Mouse (Mus musculus) mesoderm, embryonic 11.5 days (tissue): ENCODE measurements around the gene Chpf2.
A peak's percentile ranks its signal among the peaks of the same experiment; 100 is the strongest.
"Not testable (repeated sequence)": the region's sequence is repeated elsewhere in the genome, so short reads cannot be mapped to it uniquely, and the experiment has no call there.

ENCODE experiments used
- DNase-seq: peaks from one replicate; pipeline ENCODE4 v3.0.0-alpha.2; 2012; ENCODE audit warnings: low read depth, low spot score

Gene Chpf2

DNA sequence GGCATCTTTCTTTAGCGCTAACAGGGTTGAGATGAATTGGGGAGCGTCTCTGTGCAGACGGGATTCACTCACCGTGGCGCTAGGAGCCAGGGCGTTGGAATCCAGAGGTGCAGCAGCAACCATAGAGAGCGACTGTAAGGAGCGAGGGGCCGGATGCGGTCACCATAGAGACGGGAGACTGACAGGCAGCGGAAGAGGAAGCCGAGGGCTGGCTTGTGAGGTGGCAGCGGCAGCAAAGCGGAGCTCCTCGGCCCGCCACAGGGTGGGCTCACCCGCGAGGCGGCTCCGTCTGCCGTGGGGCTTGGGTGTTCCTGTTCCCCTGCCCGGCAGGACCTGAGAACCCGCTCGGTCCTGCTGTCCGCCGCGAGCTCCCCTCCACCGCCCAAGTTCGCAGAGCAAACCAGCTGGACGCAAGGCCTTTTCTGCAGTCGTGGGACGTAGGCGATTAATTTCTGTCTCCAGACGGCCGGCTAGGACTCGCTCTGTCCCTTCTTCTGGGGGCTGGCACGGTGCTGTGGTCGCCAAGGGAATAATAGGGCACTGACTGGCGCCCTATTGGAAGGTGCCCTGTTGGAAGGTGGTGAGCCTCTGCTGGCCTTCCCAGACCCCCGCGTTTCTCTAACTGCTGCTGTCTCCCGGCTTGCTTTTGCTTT is at the start of gene Chpf2:
Gene Chpf2 (plus strand): TSS at position 195 of the 653 bp plus-strand sequence.
- peak; percentile 82 for DNase-seq

GRCm38 (mm10) chr5:24537618-24538017 is 48.9 kb upstream of the Chpf2 start:
- no peak for DNase-seq

DNA sequence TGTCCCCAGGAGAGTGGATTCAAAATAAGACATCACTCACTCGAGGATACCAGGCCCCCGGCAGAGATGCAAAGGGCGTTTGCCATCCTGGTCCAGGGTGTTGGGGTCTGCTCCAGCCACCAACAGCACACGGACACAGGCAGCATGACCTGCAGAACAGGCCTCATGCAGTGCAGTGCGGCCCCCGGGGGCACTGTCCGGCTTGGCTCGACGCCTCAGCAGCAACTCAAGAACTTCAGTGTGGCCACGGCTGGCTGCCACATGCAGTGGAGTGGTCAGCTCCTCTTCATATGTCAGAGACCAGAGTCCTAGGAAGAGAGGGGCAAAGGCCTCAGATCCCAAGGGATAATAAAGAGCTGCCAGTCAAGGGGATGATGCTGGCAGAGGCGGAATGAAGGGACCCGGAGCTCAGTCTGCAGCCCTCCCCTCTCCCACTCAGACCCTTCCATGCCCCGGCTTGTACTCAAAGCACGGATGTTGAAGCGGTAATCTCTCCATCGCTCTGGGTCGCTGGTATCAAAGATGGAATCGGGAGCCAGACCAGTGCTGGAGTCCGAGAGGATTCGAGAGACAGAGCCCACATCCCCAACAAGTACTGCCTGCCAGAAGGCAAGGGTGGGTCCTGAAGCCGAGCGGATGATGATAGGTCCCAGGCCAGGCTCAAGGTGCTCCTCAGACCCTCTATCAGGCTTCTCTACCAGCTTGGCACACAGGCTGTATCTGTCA is 46.8 kb upstream of the Chpf2 start:
- no peak for DNase-seq

- DNase-seq: no peak
Measured at GRCm38 (mm10) chr5:24540387-24541143, 46.0 kb upstream of the Chpf2 start, which contains the start of gene Asb10. Gene Asb10 (minus strand): TSS chr5:24540978.

DNA sequence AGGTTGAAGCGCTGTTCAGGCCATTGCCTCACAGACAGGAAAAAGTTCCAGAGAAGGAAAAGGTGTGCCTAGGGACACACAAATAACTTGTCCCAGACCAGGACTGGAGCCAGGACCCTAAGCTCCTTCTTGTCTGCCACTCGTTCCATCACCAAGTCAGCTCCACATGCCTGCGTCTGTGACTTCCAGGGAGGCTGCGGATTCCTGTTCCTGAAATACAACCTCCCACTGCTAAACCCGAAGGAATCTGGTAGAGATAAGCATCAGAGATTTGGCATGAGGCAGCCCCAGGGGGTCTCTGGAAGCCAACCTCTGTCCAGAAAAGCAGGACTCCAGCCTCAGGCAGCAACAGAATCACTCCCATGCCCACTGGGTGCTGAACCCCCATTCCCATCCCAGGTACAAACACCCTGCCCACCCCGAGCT is 45.4 kb upstream of the Chpf2 start:
- no peak for DNase-seq

- DNase-seq: no peak
Measured at GRCm38 (mm10) chr5:24542643-24543042, 43.9 kb upstream of the Chpf2 start.

DNA sequence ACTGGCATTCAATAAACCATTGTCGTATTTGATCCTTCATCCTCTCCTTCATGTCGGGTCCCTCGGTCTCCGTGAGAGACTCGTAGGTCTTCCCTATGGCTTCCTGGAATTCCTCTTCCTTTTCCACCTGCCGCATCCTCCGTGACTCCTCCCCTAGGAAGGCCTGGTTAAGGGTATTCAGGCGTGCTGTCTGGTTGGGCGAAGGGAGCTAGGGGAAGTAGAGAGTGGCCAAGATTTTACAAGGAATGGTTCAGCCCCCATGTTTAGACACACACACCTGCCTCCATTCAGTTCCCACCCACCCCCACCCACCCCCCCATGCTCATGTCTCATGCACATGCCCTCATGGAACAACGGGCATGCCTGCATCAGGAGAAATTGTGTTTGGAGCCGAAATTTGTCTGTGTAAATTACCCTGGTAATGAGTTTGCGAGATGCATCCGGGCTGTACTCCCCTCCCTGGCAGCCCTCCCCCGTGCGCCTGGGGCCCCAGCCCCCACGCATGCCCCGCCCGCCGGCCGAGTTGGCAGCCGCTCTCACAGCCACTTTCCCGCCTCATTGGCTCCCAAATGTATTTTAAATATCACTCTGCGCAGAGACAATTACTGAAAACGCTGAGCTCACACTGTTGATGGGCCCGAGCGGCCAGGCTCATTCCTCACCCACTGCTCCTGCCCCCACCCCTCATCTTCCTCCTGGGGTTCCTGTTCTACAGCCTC is 35.8 kb upstream of the Chpf2 start:
- no peak for DNase-seq

DNA sequence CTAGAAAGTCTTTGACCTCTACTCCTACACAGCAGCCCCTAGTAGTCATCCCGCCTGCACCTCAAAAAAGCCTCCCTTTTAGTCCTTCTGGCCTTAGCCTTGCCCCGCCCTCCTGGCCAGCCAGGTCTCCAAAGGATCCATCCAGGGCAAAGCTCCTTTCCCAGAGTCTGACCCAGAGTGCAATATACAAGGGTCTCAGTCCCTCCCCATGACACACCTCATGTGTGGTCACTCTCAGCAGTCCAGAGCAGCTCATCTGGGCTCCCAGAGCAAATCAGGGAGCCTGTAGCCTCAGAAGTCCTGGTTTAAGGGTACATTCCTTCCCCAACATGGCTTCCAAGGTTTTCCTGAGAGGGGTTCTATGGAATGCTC is 35.2 kb upstream of the Chpf2 start:
- no peak for DNase-seq

DNA sequence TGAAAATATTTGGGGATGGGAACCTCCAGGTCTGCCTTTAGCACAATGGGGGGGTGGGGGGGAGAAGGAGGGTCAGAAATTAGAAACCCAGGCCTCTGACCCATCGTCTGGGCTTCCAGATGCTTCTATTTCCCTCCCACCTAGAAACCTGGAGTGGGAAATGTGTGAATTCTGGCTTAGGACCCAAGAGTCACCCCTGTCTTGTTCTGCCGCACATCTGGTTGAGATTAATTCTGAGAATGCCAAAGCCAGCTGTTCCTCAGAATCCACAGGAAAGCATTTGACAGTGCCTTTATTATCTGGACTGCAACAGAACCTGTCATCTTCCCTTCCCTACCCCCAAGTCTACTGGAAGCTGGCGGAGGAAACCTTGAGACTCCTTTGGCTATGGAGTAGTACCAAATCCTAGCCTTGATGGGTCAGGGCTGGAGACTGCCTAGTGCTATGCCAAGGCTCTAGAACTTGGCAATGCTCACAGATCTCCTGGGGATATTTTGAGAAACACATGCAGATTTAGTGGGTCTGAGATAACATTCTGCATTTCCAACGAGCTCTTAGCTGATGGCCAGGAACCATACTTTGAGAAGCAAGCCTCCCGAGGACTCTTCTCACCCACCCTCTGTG is 32.8 kb upstream of the Chpf2 start:
- DNase-seq: peak; percentile 53

GRCm38 (mm10) chr5:24555335-24555734 is 31.2 kb upstream of the Chpf2 start:
- DNase-seq: not testable (repeated sequence)

DNA sequence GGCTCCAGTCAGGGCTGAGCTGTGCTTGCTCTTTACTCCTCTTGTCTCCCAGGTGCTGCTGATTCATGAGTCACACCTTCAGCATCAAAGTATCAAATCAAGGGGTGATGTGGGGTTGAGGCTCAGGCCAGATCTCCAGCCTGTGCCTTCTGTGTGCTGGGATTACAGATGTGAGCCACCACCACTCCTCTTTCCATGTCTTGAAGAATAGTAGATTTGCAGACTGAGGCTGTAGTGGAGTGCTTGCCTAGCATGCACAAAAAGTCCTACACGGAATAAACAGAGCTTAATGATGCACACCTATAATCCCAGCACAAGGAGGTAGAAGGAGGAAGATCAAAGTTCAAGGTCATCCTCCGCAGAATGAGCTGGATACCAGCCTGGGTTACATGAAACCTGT is 29.8 kb upstream of the Chpf2 start, which contains the start of gene 4931409K22Rik:
Gene 4931409K22Rik (minus strand): TSS at position 101 of the 400 bp plus-strand sequence.
- no peak for DNase-seq

DNA sequence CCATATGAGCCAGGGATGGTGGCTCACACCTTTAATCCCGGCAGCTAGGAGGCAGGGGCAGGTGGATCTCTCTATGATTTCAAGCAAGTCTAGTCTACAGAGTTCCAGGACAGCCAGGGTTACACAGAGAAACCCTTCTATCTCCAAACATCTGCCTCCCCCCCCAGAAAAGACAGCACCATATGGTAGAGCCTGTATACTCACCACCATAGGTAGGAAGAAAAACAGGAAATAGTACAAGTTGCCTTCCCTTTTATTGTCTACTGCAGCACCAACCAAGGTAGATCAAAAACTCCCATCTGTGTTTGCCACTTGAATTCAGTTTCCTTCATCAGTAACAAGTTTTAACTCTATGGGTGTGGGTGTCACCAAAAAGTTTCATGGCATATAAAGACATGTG is 10.6 kb upstream of the Chpf2 start:
- DNase-seq: no peak

DNA sequence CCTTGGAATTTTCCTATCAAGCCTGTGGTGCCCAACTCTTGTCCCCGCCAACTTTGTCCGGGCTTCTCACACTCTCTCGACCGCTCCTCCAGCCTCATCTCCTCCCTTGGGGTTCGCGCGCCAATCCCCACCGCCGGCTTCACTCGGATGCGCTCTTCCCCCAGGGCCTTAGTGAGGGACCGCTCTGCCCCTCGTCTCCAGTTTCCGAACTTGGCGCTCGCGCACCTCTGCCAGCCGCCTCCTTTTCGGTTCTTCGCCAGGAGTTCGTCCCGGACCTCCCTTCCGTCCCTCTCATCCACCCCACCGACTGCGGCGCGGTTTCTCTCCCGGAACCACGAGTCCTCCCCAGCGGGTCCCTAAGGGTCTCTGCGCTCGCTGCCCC is 9.7 kb upstream of the Chpf2 start:
- DNase-seq: no peak

GRCm38 (mm10) chr5:24577183-24577929 is 9.2 kb upstream of the Chpf2 start, which contains the start of gene Abcf2:
Gene Abcf2 (minus strand): TSS chr5:24577467.
- DNase-seq: peak; percentile 100

DNA sequence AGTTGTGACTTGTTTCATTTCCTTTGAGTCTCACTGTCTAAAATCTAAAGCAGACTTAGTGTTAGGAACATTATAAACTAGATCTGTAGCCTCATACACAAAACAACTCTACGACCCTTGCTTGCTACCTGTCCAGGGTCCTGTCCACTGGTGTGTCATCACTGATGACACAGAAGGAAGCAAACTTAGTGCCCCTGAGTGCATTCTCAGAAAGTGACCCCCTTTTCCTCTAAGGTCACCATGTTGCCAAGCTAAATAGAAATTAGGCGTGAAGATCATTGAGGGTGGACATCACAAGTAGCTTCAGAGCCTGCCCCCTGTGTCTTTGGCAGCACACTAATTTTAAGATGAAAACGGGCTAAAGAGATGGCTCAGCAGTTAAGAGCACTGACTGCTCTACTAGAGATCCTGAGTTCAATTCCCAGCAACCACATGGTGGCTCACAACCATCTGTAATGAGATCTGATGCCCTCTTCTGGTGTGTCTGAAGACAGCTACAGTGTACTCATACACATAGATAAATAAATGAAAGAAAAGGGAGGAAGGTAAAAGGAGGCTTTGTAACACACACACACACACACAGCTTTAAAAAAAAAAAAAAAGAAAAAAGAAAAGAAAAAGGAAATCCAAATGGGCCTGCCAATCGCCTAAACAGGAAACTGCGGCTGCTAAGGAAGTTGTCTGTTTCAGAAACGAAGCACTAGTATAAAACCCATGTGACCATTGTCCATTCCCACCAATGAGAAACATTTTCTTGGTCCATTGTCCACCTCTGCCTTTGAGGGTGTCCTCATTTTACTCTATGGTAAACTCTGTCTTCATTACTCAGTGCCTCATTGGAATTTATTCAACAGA is 8.2 kb upstream of the Chpf2 start:
- DNase-seq: no peak

- no peak for DNase-seq
Measured at GRCm38 (mm10) chr5:24586106-24586505, 435 bp upstream of the Chpf2 start.

- no peak for DNase-seq
Measured at GRCm38 (mm10) chr5:24587200-24587577, 648 bp downstream of the Chpf2 start.

GRCm38 (mm10) chr5:24589511-24590500 is 3.3 kb downstream of the Chpf2 start:
- DNase-seq: no peak
